Mouse (Mus musculus) Patski (cell line): ENCODE measurements at regions not wholly inside any gene's neighbourhood (a gene's known extent, or its start where the extent isn't known, plus 50 kb on each side); places are given as distances from the start of the nearest gene placed in this dataset.

Experiments used
- ATAC-seq: fragments of 100-300 bp; one replicate; pipeline ENCODE4 v1.8.0; 2021
- CTCF ChIA-PET: fragments of 350-600 bp; sonication (Branson Sonifier 250); formaldehyde crosslinking; loops from one replicate; lab custom pipeline; 2022; ENCODE audit warnings: inconsistent platforms; lab: Charles Lee
- POLR2A ChIA-PET: fragments of 350-600 bp; sonication (Branson Sonifier 250); formaldehyde crosslinking; loops from one replicate; lab custom pipeline; 2022; ENCODE audit warnings: antibody characterized with exemption, inconsistent platforms; lab: Charles Lee
- DNase-seq: peaks from one replicate; pipeline ENCODE4 v3.0.0-alpha.2; 2011; ENCODE audit warnings: low read depth, low spot score
- H3K27me3 ChIP-seq: fragments of 371-371 bp; one replicate; pipeline ENCODE4 v1.5.1; 2021
- CTCF ChIP-seq: fragments of 100-300 bp; IDR thresholded peaks from one replicate; pipeline ENCODE4 v1.5.1; 2021
- in situ Hi-C: fragments of 300-500 bp; cut with MboI; formaldehyde crosslinking; loops from 3 replicates; pipeline ENCODE4 v1.11.1; 2018; ENCODE audit warnings: low pct_unique_long_range_greater_than_20kb, mixed read lengths

DNA sequence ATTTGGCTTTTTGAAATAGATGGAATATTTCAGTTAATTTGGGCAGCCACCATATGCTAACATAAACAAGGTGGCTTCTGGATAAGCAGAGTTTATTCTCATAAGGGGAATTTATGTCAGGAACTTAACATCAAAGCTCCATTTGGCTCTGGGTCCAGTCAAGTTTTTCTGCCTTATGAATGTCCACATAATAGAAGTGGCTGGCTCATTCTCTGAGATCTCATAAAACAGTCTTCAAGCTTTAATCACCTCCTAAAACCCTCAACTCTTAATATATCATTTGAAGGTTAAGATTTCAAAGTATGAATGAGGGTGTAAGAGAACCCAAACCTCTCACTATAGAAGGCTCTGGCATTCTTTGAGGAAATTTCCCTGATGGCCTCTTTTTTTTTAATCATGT, 1361.0 kb downstream of the Efna5 start:
- DNase-seq (no peak), ATAC-seq (no peak)
- ChIA-PET POLR2A (no interaction called here), CTCF (interaction anchor here (1.2 kb wide), 1 partner anchor 14 kb away, joined by 3 read pairs; no protein-coding TSS in a partner anchor)
- no peaks in the 10 kb centered on the region for H3K27me3 ChIP-seq
- in situ Hi-C loops = no loop called here
- TF ChIP-seq CTCF = no peak

DNA sequence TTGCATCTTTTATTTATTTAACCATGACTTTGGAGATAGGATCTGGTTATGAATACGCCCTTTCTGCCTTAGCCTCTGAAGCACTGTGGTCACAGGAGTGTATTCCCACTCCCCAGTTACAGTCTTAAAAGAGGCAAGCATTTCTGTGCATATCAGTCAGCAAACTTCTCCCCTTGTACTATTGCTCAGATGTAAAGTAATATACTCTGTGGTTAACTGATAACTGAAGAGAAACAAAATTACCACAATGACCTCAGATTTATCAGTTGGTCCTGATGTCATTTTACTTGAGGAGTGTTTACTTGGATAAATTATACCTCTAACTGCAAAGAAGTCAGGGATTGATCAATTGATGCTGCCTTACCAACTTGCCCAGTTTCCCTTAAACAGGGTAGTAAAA, 1366.1 kb downstream of the Efna5 start:
- H3K27me3 ChIP-seq = peaks cover 8% of the 10 kb centered on the region
- TF ChIP-seq CTCF = no peak
- DNase-seq (no peak), ATAC-seq (no peak)
- in situ Hi-C loops = no loop called here
- ChIA-PET CTCF (no interaction called here), POLR2A (no interaction called here)

DNA sequence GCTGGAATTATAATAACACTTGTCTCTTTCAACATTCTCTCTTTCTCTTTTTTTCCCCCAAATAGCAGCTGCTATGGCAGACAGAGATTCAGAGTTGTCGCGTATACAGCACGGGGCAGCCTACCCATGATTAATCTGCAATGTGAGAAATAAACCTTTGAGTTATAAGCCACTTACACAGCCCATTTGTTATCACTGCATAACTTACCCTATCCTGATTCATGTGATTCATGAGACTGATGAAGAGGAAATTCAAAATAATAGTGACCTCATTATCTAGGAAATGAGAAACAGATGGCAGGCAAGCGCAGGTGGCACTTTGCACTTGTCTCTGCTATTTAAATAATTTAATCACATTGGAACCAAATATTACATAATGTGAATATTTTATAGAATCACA, 1367.7 kb downstream of the Efna5 start:
- POLR2A ChIA-PET = no interaction called here
- in situ Hi-C loops = no loop called here
- CTCF ChIA-PET = no interaction called here
- ATAC-seq (no peak), DNase-seq (no peak)
- TF ChIP-seq CTCF = no peak
- H3K27me3 ChIP-seq = peaks cover 8% of the 10 kb centered on the region

DNA sequence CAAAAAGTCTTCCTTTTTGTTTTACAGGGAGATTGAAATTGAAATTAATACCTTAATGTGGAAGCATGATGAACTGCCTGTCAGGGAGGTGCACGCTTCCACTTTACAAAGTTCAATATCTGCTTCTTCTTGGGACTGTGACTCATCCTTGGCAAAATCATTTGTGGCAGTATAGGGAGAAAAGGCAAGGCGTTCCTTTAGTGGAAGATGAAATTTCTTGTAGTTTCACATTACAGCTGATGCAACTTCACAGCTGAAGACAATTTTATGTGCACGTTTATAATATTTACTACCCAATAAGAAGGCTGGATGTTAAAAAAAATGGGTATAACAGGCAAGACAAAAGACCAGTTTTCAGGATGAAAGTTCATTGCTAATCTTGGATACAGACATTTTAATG, 1385.9 kb downstream of the Efna5 start:
- DNase-seq (no peak), ATAC-seq (no peak)
- H3K27me3 ChIP-seq = no peaks in the 10 kb centered on the region
- TF ChIP-seq CTCF = no peak
- POLR2A ChIA-PET = no interaction called here
- CTCF ChIA-PET = no interaction called here
- in situ Hi-C loops = no loop called here

DNA sequence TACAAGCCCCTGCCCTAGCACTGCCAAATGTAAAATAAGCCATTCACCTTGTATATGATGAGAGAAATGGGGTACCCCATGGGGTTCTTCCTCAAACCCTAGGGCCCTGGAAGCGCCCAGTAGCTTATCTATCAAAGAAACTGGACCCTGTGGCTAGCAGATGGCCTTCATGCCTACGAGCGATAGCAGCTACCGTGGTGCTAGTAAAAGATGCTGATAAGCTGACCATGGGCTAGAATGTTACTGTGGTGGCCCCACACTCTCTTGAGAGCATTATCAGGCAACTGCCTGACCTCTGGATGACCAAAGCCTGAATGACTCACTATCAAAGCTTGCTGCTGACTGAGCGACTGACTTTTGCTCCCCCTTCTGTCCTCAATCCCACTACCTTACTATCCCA, 1403.7 kb downstream of the Efna5 start:
- in situ Hi-C loops = no loop called here
- ChIA-PET POLR2A (no interaction called here), CTCF (no interaction called here)
- ATAC-seq (no peak), DNase-seq (no peak)
- H3K27me3 ChIP-seq = no peaks in the 10 kb centered on the region
- TF ChIP-seq CTCF = no peak

DNA sequence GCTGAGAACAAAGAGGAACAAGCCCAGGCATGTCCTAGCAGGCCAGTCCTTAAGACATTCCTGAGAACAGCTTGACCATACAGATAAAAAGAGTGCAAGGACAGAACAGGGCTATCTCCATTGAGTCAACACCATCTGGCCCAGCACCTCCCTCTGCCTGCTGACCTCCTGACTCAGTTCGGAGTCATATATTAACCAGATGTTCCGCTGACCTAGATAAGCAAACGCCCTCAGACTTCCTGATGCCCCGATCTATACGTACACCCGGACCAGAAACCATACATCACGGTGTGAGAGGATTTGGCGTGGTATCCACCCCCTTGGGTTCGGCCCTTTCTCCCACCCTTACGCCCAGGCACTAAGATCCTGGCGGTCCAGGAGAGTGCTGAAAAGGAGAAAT, 1406.7 kb downstream of the Efna5 start:
- CTCF ChIA-PET = no interaction called here
- no peak for DNase-seq
- no peak for TF ChIP-seq CTCF

DNA sequence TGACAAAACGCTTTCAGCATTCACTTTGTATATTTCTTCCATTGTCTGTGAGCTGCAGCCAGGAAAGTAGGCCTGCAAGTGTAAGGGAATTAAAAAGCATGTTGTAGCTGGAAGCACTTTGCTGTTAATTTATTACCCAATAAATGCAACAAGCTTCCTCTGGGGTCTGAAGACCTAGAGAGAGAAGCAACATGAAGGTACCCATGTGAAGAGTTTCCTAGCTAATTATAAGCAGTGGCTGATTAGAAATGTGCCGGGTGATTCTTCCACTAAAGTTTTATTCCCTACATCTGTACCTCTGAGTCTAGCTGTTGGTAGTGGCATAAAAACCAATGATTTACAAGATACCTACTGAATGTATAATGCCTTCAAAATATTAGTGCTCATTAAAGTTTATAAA, 1428.2 kb downstream of the Efna5 start:
- ChIA-PET CTCF (no interaction called here), POLR2A (no interaction called here)
- TF ChIP-seq CTCF = no peak
- DNase-seq (no peak), ATAC-seq (no peak)
- H3K27me3 ChIP-seq = no peaks in the 10 kb centered on the region
- in situ Hi-C loops = no loop called here

More for the DNA sequence above, 1406.7 kb downstream of the Efna5 start:
- ATAC-seq = no peak
- POLR2A ChIA-PET = no interaction called here
- no peaks in the 10 kb centered on the region for H3K27me3 ChIP-seq
- in situ Hi-C loops = no loop called here

DNA sequence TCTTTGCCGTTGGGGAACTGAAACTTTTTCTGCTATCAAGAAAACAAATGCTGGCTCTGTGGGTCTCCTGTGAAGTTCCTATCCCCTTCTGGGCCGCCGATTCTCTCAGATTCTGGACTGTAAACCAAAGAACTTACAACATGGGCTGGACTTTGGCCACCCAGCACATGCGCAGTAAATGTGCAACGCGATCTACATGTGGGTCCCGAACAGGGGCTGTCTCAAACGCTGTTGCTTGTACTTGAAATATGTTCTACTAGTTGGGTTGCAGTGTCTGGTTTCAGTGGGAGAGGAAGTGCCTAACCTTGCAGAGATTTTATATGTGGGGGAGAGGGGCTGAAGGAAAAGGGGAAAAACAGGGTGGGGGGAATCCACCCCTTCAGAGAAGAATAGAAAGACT, 1454.3 kb downstream of the Efna5 start:
- in situ Hi-C loops = no loop called here
- ChIA-PET POLR2A (no interaction called here), CTCF (no interaction called here)
- ATAC-seq = no peak
- no peaks in the 10 kb centered on the region for H3K27me3 ChIP-seq
- no peak for TF ChIP-seq CTCF
- DNase-seq = no peak
